Mouse (Mus musculus): ENCODE measurements around the gene Nus1. TPM values are rescaled to one million over a fixed set of nuclear protein-coding genes. Genes with fewer than 3 reads are reported as not detected.

Gene Nus1
- total RNA-seq (2021) = 10 to 100 TPM; 53.7 to 74.5 TPM

DNA sequence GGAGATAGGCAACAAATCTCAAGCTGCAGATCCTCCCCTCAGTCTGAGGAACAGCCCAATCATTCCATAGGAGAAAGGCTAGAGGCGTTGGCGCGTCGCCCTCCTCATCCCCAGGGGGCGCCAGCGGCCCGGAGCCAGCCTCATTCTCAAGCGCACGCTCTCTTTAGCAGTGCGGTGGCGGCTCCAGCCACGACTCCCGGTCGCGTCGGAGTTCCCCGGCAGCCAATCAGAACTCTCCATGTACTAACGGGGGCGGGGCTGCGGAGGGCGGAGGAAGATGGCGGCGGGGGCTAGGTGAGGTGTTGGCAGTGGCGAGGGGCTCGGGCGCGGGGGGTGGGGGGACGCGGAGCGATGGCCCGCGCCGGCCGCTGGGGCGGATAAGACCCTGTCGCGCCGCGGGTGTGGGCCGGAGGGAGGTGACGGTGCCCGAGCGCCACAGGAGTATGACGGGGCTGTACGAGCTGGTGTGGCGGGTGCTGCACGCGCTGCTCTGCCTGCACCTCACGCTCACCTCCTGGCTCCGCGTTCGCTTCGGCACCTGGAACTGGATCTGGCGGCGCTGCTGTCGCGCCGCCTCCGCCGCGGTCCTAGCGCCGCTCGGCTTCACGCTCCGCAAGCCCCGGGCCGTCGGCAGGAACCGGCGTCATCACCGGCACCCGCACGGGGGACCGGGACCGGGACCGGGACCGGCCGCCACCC is at the start of gene Nus1:
Nus1 (plus strand) TSS at position 249 of the 699 bp plus-strand sequence.
- intact Hi-C loops (cut with DNase I) = loop anchor here (2.0 to 5.0 kb wide), 2 partner anchors 35 to 275 kb away; partner anchors contain the start of genes Gopc and Slc35f1
- peak; percentile 96 to 97 for DNase-seq (ENCODE audit: low spot score in 2 of 2)

DNA sequence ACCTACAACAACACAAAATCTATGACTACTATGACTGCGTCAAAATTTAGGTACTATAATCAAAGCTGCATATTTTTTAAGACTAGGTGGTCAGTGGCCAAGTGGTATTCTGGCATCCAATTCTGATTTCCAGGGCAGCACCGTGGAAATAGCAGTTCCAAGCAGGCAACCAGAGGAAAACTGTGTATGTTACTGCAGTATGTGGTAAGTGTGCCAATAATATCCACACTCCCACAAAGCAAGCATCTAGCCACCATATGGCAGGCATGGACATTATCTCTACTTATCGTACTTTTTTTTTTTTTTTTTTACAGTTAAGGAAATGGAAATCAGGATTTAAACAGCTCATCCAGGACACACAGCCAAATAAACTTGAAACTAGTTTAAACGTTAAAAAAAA is 49.0 kb upstream of the Nus1 start:
- no peak for DNase-seq (ENCODE audit: low spot score in 2 of 2)

DNA sequence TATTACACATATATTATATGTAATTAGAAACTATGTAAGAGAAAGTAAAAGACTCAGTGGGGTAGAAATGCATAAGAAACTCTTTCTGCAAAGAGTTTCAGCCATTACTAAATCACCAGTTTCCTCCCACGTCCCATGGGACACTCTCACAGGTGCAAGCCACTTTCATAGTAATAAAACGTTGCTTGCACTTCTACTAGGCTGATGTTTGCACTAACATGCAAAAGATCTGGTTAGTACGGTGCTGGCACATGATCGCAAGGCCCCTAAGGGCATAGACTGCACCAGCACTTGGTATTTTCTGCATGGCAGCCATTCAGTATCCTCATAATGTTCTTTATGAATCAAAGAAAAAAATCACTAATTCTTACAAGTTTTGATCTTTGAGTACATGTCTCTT is 43.5 kb upstream of the Nus1 start:
- DNase-seq (ENCODE audit: low spot score in 2 of 2) = no peak
- intact Hi-C loops (cut with DNase I) = no loop called here

More for the DNA sequence above, 49.0 kb upstream of the Nus1 start:
- intact Hi-C loops (cut with DNase I) = no loop called here

DNA sequence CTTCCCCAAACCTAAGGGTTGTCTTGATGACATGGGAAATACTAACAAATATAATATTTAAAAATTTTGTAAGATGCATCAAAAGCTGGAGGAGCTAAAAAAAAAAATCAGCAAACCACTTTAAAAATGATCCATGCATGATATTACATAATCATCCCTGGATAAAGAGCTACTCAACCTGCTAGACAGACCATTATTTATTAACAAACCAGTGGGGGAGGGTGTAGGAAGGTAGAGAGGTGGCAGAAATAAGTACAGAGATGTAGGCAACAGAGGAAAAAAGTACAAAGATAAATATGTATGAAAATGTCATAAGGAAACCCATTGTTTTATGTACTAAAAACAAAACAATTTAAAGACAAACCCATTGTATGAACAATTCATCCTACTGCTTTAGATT is 42.7 kb upstream of the Nus1 start:
- intact Hi-C loops (cut with DNase I) = no loop called here
- DNase-seq (ENCODE audit: low spot score in 2 of 2) = no peak

DNA sequence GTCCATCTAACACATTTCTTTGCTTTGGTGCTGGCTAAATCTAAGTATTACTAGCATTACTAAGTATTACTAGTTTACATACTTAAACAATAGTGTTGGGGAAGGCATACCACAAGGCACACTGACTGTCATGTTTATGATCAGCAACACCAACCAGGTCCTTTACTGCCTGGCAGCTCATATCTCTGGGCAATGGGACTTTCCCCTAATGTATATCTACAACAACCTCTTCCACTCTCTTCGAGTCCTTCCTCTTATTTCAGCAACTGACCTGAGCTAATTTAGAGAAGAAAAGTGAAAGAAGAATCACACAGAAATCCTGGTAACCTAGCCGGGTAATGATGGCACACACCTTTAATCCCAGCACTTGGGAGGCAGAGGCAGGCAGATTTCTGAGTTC is 40.9 kb upstream of the Nus1 start:
- no peak for DNase-seq (ENCODE audit: low spot score in 2 of 2)
- intact Hi-C loops (cut with DNase I) = no loop called here

DNA sequence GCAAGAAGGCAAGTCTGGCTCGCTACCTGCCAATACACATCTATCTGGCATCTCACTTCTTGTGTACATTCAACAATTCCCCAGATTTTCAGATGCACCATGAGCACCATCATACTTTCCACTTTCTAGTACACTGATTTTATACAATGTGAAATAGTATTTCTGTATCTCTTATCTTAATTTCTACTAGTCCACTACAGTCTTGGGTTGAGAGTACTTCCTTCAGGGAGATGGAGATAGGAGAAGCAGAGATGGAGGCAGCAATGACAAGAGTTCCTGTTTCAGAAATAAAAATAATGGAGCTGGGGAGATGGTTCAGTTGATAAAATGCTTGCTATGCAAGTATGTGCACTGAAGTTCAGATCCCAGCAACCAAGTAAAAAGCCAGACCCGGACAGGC is 39.5 kb upstream of the Nus1 start:
- intact Hi-C loops (cut with DNase I) = no loop called here
- DNase-seq (ENCODE audit: low spot score in 2 of 2) = no peak

DNA sequence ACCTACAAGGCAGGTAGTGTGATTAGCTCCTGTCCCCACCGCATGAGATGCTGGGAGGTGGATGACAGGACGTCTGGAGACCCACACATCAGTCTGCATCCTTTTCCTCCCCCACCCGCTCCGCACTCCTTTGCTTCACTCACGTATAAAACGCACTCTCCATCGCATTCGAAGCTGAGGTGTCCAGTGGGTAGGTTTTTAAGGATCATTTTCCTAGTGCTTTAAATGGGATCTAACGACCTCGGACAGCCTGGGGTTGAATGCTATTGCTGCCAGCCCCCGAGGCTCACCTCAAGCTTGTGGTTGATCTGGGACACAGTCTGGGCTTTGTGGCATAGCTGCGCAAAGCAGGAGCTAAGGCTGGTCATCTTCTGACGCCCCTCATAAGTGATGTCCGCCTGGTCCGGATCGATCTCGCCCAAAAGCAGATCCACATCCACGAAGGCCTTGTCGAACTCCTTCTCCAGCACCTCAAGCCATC is 36.0 kb upstream of the Nus1 start:
- intact Hi-C loops (cut with DNase I) = loop anchor here (5.0 kb wide), 1 partner anchor 164 kb away; no protein-coding TSS in a partner anchor
- no peak for DNase-seq (ENCODE audit: low spot score in 2 of 2)

DNA sequence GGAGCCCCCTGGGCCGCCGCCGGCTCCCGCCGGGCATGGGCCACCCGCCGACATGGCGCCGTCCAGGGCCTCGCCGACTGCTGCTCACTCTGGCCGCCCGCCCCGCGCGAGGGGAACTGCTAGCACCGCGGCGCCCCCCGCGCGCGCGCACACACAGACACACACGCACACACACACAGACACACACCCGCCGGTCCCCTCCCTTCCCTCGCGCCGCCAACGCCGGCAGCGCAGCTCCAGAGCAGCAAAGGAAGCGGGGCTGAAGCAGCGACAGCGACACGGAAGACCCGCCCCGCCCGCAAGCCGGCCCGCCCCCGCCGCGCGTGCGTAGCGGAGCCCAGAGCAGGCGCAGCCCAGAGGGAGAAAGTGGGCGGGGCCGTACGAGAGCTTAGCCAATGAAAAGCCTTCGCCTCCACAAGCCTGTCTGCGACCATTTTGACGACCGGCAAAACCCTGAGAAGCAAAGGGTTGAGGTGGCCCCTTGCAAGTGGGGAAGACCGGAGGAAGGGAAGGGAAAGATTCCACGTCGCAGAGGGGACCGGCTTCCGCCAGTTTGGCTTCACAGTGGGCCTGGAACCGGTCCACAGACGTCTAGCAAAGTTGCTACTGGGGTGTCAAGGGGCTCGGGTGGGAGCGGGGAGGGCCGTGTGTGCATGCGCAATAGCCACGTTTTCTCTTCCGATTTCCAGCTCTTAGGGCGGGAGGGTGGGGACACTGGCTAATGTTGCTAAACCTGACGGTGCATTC is 35.3 kb upstream of the Nus1 start, which contains the start of gene Gopc:
Gopc (minus strand) TSS at position 280 of the 747 bp plus-strand sequence.
- intact Hi-C loops (cut with DNase I) = loop anchor here (1.0 to 5.0 kb wide), 3 partner anchors 35 to 165 kb away; partner anchors contain the start of genes Dcbld1 and Nus1
- DNase-seq (ENCODE audit: low spot score in 2 of 2) = peak; percentile 98

DNA sequence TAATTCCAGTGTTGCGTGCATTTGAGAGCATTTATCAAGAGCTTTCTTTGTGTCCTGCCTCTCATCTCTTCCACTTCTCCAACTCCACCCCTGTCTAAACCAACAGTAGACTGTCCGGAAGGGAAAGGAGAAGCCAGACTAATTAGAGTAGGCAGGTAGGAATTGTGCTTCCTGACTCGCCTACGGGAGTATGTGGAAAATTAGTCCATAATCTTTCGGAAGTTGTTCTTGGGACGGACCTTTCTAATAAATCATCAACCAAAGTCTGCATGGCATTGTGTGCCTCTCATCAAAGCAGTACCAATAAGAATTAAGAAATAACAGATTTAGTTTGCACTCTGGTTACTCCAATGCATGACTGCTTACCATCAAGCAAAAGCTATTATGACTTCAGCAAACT is 34.3 kb upstream of the Nus1 start:
- DNase-seq (ENCODE audit: low spot score in 2 of 2) = no peak
- intact Hi-C loops (cut with DNase I) = loop anchor here (2.0 to 5.0 kb wide), 2 partner anchors 34 to 166 kb away; partner anchors contain the start of gene Nus1

DNA sequence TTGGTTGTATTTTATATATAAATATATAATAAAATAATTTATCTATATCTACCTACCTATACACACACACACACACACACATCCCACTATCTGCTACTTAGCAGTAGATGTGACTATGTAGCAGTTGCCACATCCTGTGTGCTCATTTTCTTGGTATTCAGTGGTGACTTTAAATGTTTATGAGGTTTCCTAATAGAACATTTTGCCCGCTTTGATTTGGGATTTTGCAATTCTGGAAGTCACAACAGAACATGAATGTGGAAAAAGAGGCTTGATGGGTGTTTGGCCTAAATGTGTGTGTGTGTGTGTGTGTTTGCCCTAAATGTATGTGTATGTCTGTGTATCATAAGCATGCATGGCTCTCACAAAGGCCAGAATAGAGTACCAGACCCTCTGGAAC is 33.8 kb upstream of the Nus1 start:
- intact Hi-C loops (cut with DNase I) = loop anchor here (2.0 to 5.0 kb wide), 2 partner anchors 33 to 166 kb away; partner anchors contain the start of gene Nus1
- no peak for DNase-seq (ENCODE audit: low spot score in 2 of 2)

DNA sequence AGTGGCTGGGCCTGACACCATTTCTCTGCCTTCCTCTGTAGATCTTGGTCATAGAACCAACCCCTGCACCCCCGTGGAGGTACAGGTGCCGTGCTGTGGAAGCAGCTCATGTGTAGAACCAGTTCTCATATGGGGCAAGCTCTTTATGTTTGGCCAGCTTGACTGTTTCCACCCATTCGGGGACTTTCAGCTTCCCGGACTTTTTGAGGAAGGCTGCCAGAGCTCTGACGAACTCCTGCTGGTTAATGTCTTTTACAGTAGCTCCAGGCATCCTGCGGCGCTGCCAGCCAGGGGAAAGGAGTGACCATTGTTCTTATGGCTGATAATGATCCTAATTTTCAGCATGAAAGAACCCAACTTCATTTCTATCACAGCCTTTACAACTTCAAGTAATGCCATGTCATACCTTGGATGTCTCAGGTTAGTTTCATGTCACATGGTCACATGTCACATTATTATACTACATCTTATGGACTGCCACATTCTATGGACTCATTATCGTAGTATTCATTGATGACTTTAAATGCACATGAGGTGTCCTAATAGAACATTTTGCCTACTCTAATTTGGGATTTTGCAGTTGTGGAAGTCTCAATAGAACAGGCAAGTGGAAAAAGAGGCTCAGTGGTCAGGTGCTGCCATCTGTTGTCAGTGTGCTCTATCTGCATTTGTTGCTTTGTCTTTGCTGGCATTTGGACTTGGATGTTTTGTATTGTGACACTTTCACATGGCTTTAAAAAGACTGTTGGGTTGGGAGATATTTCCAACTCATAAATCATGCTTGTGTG is 32.3 kb upstream of the Nus1 start:
- intact Hi-C loops (cut with DNase I) = loop anchor here (2.0 to 5.0 kb wide), 3 partner anchors 168 to 593 kb away; no protein-coding TSS in a partner anchor
- peak; percentile 25 to 37 for DNase-seq (ENCODE audit: low spot score in 2 of 2)

DNA sequence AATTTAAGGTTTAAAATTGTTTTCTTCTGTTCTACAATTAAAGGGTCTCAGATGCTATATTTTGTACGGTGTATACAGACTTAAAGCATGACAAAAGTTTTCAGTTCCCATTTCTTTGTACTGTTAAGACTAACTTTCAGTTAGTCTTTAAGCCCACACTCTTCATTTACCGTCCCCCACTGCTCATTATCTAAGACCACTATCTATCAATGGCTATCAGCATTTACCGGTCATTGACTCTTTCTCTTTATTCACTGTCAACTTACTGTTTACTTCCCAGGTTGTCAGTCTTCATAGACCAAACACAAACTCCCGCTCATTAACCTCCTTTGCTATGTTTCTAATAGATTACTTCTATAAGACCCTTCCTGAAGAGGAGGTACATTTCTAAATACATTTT is 30.2 kb upstream of the Nus1 start:
- intact Hi-C loops (cut with DNase I) = loop anchor here (5.0 kb wide), 1 partner anchor 595 kb away; no protein-coding TSS in a partner anchor
- DNase-seq (ENCODE audit: low spot score in 2 of 2) = no peak

DNA sequence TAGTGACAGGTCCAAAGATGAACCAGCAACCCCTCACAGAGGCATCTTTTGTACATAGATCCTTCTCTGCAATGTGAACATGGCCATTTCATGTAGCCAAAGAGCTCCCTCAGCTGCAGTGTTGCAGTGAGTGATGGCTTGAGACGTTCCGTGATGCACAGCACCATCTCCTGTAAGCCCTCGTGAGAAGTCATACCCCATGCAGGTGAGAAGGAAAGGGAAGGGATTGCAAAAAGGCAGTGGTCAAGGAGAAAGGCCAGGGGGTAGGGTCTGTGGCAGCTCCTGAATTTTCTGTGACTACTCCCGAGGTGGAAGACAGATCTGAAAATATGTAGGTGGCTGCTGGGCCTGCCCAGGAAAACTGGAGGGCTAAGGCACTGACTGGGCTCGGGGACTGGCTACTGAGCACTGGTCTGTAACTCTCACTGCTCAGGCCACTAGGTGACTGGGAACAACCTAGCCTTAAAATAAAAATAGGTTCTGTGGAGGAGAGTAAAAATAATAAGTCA is 28.4 kb upstream of the Nus1 start, which contains the start of gene Nepn:
Nepn (plus strand) TSS at position 51 of the 509 bp plus-strand sequence.
- intact Hi-C loops (cut with DNase I) = loop anchor here (5.0 kb wide), 1 partner anchor 597 kb away; no protein-coding TSS in a partner anchor
- DNase-seq (ENCODE audit: low spot score in 2 of 2) = no peak

DNA sequence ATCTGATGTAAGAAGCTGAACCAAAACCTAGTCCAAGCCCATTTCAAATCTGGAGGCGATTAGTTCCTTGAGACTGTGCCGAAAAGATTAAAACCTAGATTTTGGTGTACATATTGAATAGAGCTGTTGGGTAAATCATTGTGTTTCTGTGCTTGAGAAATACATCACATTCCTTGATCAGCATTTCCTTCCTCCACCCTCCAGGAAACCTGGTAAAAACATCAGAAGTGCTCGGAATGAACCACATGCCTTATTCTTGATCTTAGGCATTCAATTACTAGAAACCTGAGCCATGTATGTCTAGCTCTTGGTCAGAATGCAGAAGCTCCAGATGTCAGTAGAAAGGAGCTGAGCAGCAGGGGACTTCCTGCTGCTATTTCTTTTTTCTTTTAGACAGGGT is 27.9 kb upstream of the Nus1 start:
- no peak for DNase-seq (ENCODE audit: low spot score in 2 of 2)
- intact Hi-C loops (cut with DNase I) = loop anchor here (5.0 kb wide), 1 partner anchor 597 kb away; no protein-coding TSS in a partner anchor

DNA sequence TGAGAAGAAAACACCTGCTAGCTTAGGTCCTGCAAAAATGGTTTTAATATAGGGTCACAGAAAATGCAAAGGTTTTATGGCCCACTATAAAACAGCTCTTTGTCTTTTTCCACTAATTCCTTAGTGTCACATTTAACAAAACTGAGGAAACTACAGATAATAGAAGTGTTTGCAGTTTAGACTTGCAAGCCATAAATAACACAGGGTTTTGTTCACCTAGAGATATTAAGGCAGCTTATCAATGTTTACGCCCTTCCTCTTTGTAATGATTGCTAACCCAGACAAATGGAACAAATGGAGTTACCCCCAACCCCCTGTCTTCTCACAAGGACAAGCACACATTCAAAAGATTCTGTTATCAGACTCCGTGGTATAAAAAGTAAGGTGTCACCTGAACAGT is 26.1 kb upstream of the Nus1 start:
- intact Hi-C loops (cut with DNase I) = no loop called here
- no peak for DNase-seq (ENCODE audit: low spot score in 2 of 2)

DNA sequence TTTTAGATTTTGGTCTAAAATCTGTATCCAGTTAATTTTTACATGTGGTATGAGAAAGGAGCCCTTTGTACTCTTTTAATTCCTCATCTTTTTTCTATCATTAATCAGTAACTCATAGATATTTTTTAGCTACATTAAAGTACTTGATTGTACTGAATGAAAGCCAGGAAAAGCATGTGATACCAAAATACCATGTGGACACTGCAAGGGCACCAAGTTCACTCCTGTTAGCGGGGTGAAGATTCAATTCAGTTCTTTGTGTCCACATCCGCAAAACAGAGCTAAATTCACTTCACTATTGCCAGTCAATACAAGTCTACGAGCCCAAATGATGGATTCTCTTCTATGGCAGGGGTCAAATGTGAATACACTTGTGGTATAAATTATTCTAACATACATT is 20.7 kb upstream of the Nus1 start:
- intact Hi-C loops (cut with DNase I) = no loop called here
- DNase-seq (ENCODE audit: low spot score in 2 of 2) = no peak

DNA sequence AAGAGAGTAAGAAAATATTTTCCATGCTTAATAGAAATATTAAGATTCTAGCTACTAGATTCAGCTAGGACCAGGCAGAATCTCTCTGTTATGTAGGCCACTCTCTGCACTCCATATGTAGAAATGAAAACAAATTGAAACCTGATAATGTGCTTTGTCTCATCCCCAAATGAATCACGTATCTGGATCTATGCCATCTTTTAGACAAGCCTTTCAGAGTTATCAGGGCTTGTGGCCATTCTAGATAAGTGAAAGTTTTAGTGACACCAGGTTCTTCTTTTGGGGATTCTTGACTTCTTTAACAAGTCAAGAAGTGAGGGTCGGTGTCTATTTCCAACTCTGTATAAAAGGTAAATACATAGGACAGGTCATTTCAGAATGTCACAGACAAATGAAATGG is 18.6 kb upstream of the Nus1 start:
- intact Hi-C loops (cut with DNase I) = no loop called here
- DNase-seq (ENCODE audit: low spot score in 2 of 2) = no peak

DNA sequence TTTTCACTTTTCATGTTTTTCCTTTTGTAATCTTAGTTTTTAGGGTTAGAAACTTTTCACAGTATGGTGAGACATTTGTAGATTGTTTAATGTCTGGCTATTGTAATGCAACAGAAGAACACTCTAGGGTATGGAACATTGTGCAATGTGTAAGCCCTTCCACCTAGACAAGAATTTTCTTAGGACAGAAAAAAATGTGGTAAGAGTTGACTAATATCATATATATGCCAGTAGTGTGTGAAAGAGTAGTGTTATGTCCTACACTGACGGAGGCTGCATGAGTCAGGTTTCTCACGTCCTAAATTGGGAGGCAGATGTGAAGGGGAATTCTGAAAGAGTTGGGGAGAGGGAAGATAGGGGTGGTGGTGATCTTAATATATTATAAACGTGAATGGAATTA is 17.6 kb upstream of the Nus1 start:
- intact Hi-C loops (cut with DNase I) = no loop called here
- DNase-seq (ENCODE audit: low spot score in 2 of 2) = no peak

DNA sequence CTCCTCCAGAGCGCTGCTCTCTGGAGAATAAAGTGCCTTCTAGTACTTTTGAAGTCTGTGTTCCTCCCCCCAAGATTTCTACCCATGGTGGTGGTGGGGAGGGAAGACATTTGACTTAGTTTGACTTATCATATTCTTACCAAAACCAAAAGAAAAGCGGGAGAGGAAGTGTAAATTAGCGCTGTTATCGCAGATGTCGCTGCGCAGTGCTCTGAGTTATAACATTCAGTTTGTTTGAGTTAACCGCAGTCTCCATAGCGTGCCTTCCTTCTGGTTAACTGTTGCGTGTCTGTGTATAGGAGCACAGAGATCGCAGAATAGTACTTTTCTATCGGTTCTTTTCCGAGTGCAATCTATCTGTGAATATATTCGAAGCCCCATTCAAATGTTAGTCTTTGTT is 12.2 kb upstream of the Nus1 start:
- intact Hi-C loops (cut with DNase I) = no loop called here
- DNase-seq (ENCODE audit: low spot score in 2 of 2) = no peak

Data from left cerebral cortex, postnatal 36 days (tissue).